Mouse (Mus musculus): Measurements from ENCODE around the gene Polr2e.
"Not testable (repeated sequence)": the region's sequence is repeated elsewhere in the genome, so short reads cannot be mapped to it uniquely, and the experiment has no call there.

DNA sequence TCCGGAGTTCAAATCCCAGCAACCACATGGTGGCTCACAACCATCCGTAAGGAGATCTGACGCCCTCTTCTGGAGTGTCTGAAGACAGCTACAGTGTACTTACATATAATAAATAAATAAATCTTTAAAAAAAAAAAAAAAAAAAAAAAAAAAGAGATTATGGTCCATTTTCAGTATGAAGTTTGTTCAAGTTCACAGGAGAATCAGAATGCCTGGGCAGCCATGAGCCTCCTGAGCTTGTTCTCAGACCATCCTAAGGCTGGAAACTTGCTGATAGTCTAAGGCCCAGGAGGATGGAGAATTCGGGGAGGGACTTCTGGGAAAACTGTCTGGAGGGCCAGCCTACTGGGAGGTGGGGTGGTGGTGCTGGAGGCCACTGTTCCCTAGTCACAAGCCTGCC lies 5.8 kb upstream of the Polr2e start:
- TF ChIP-seq CTCF (IDR thresholded peaks at IDR 0.05; ENCODE audit: borderline replicate concordance, extremely low read depth, insufficient read depth, insufficient read length); POLR2A (IDR thresholded peaks at IDR 0.05; ENCODE audit: borderline replicate concordance, extremely low read depth, insufficient read depth, insufficient read length, poor library complexity, severe bottlenecking): not testable (repeated sequence)
